Mouse (Mus musculus): ENCODE measurements around the gene Stk40. TPM values are rescaled to one million over a fixed set of nuclear protein-coding genes. Genes with fewer than 3 reads are reported as not detected.

Gene Stk40
- total RNA-seq, 2 experiments from 2014 or later = 25.9 to 30.5 TPM

- no peak for DNase-seq (ENCODE audit: low spot score in 2 of 2)
These were observed 6.0 kb upstream of the Stk40 start for GRCm38 (mm10) chr4:126097711-126098253.

GRCm38 (mm10) chr4:126099365-126099764 lies 4.4 kb upstream of the Stk40 start:
- no peak for DNase-seq (ENCODE audit: low spot score in 2 of 2)

- DNase-seq (ENCODE audit: low spot score in 2 of 2) = no peak
These were observed 3.0 kb upstream of the Stk40 start for GRCm38 (mm10) chr4:126100764-126101163.

GRCm38 (mm10) chr4:126102061-126102841 lies 1.5 kb upstream of the Stk40 start:
- no peak for DNase-seq (ENCODE audit: low spot score in 2 of 2)

- peak; percentile 71 to 83 for DNase-seq (ENCODE audit: low spot score in 2 of 2)
These were observed 638 bp upstream of the Stk40 start for GRCm38 (mm10) chr4:126103057-126103581.

- DNase-seq (ENCODE audit: low spot score in 2 of 2) = peak in 1 of 2 experiments; percentile 13
These were observed 711 bp downstream of the Stk40 start for GRCm38 (mm10) chr4:126104261-126105075.

- DNase-seq (ENCODE audit: low spot score in 2 of 2) = no peak
These were observed 1.5 kb downstream of the Stk40 start for GRCm38 (mm10) chr4:126105131-126105783.

GRCm38 (mm10) chr4:126108061-126108740 lies 4.4 kb downstream of the Stk40 start:
- DNase-seq (ENCODE audit: low spot score in 2 of 2) = no peak

- DNase-seq (ENCODE audit: low spot score in 2 of 2) = no peak
These were observed 6.0 kb downstream of the Stk40 start for GRCm38 (mm10) chr4:126109613-126110373.

GRCm38 (mm10) chr4:126110374-126111152 lies 6.8 kb downstream of the Stk40 start:
- peak in 1 of 2 experiments; percentile 41 for DNase-seq (ENCODE audit: low spot score in 2 of 2)

GRCm38 (mm10) chr4:126111153-126111549 lies 7.4 kb downstream of the Stk40 start:
- DNase-seq (ENCODE audit: low spot score in 2 of 2) = no peak

- no peak for DNase-seq (ENCODE audit: low spot score in 2 of 2)
These were observed 9.5 kb downstream of the Stk40 start for GRCm38 (mm10) chr4:126113243-126113642.

GRCm38 (mm10) chr4:126113943-126114342 lies 10.2 kb downstream of the Stk40 start:
- DNase-seq (ENCODE audit: low spot score in 2 of 2) = peak in 1 of 2 experiments; percentile 39

GRCm38 (mm10) chr4:126115411-126115810 lies 11.7 kb downstream of the Stk40 start:
- DNase-seq (ENCODE audit: low spot score in 2 of 2) = no peak

GRCm38 (mm10) chr4:126115871-126116521 lies 12.2 kb downstream of the Stk40 start:
- DNase-seq (ENCODE audit: low spot score in 2 of 2) = no peak

- no peak for DNase-seq (ENCODE audit: low spot score in 2 of 2)
These were observed 13.4 kb downstream of the Stk40 start for GRCm38 (mm10) chr4:126117116-126117515.

- no peak for DNase-seq (ENCODE audit: low spot score in 2 of 2)
These were observed 14.9 kb downstream of the Stk40 start for GRCm38 (mm10) chr4:126118651-126119050.

- no peak for DNase-seq (ENCODE audit: low spot score in 2 of 2)
These were observed 15.3 kb downstream of the Stk40 start for GRCm38 (mm10) chr4:126119051-126119450.
